Mouse (Mus musculus) liver, embryonic 16.5 days (tissue): ENCODE measurements around the gene Slc39a1. TPM values are rescaled to one million over a fixed set of nuclear protein-coding genes. Genes with fewer than 3 reads are reported as not detected.

ENCODE experiments used
- ATAC-seq: fragments of 200-750 bp; cut with Nextera tagmentation; 2 replicates; pipeline ENCODE4 v1.8.0; 2017; ENCODE audit warnings: low read depth, mild to moderate bottlenecking, moderate number of reproducible peaks, moderate library complexity
- H3K27ac ChIP-seq: fragments of 300-500 bp; sonication (generic); 2 replicates; pipeline ENCODE4 v1.5.1; 2014; ENCODE audit warnings: mild to moderate bottlenecking, low read length
- H3K27me3 ChIP-seq: fragments of 300-500 bp; sonication (generic); 2 replicates; pipeline ENCODE4 v1.6.1; 2014; ENCODE audit warnings: low read depth, low read length, mixed read lengths; ENCODE audit not compliant: control insufficient read depth, insufficient read depth
- H3K36me3 ChIP-seq: fragments of 300-500 bp; sonication (generic); 2 replicates; pipeline ENCODE4 v1.6.1; 2014; ENCODE audit warnings: mild to moderate bottlenecking; ENCODE audit not compliant: control insufficient read depth, insufficient read depth
- H3K4me1 ChIP-seq: fragments of 300-500 bp; sonication (generic); 2 replicates; pipeline ENCODE4 v1.6.1; 2014; ENCODE audit warnings: low read depth, low read length, mixed read lengths; ENCODE audit not compliant: control insufficient read depth
- H3K4me2 ChIP-seq: fragments of 300-500 bp; sonication (generic); 2 replicates; pipeline ENCODE4 v1.6.1; 2014; ENCODE audit warnings: low read depth, low read length, mixed read lengths
- H3K4me3 ChIP-seq: fragments of 300-500 bp; sonication (generic); 2 replicates; pipeline ENCODE4 v1.5.1; 2014; ENCODE audit warnings: low read depth, mild to moderate bottlenecking, low read length
- H3K9ac ChIP-seq: fragments of 300-500 bp; sonication (generic); 2 replicates; pipeline ENCODE4 v1.6.1; 2014; ENCODE audit warnings: low read depth, low read length
- H3K9me3 ChIP-seq: fragments of 300-500 bp; sonication (generic); replicated peaks from 2 replicates; pipeline ENCODE4 v1.6.1; 2016; ENCODE audit warnings: low read length; ENCODE audit not compliant: control insufficient read depth
- WGBS: fragments of 180-500 bp; shearing (Covaris S2); extraction: QIAGEN DNeasy Blood & Tissue Kit; methylation state at CpG from one replicate; pipeline ENCODE4 v1.1.7; 2014; ENCODE audit not compliant: insufficient replicate concordance; 5-methylcytosine and 5-hydroxymethylcytosine counted together
- polyA plus RNA-seq: library from polyadenylated mRNA; unstranded; fragments of >200 nt; fragmentation: Nextera tagmentation; extraction: Ambion mirVana; gene quantifications from 2 replicates; pipeline ENCODE4 v1.2.1, GENCODE M21; 2015

Slc39a1 gene
- polyA plus RNA-seq, 1 experiment from 2014 or later: 33.5 TPM

GRCm38 (mm10) chr3:90256731-90257530 lies 9.0 kb downstream of the Slc39a1 start:
- peaks cover 7% of the 10 kb centered on the region for H3K4me1 ChIP-seq
- H3K27me3 ChIP-seq: no peaks in the 10 kb centered on the region
- H3K9ac ChIP-seq: no peak overlapping the region
- no peak for ATAC-seq
- WGBS: 77% methylated on average over 19 of the region's 19 CpGs
- no peak overlapping the region for H3K27ac ChIP-seq
- H3K4me3 ChIP-seq: no peak overlapping the region
- H3K36me3 ChIP-seq: peaks cover 5% of the 10 kb centered on the region
- no peaks in the 10 kb centered on the region for H3K9me3 ChIP-seq
- no peak overlapping the region for H3K4me2 ChIP-seq

GRCm38 (mm10) chr3:90258521-90258920 lies 10.5 kb downstream of the Slc39a1 start:
- Histone ChIP-seq H3K4me1 (peaks cover 7% of the 10 kb centered on the region), H3K9me3 (no peaks in the 10 kb centered on the region), H3K4me2 (no peak overlapping the region), H3K27me3 (no peaks in the 10 kb centered on the region), H3K36me3 (peaks cover 5% of the 10 kb centered on the region), H3K9ac (no peak overlapping the region), H3K27ac (peak overlapping the region; percentile 1; the same call in 1 of the 2 replicates), H3K4me3 (no peak overlapping the region)
- ATAC-seq: peak; percentile 9; the same call in 1 of the 2 replicates
- 68% methylated on average over 4 of the region's 4 CpGs for WGBS

- no peak overlapping the region for H3K27ac ChIP-seq
- no peaks in the 10 kb centered on the region for H3K27me3 ChIP-seq
- peaks cover 22% of the 10 kb centered on the region for H3K4me1 ChIP-seq
- H3K4me3 ChIP-seq: no peak overlapping the region
- ATAC-seq: no peak
- no peak overlapping the region for H3K4me2 ChIP-seq
- no peaks in the 10 kb centered on the region for H3K9me3 ChIP-seq
- peaks cover 5% of the 10 kb centered on the region for H3K36me3 ChIP-seq
- H3K9ac ChIP-seq: no peak overlapping the region
- 78% methylated on average over 5 of the region's 5 CpGs for WGBS
Observed at GRCm38 (mm10) chr3:90263121-90263771, 15.3 kb downstream of the Slc39a1 start.

GRCm38 (mm10) chr3:90264687-90265033 lies 16.7 kb downstream of the Slc39a1 start:
- H3K9me3 ChIP-seq: no peaks in the 10 kb centered on the region
- H3K9ac ChIP-seq: peak overlapping the region; percentile 78; the same call in 1 of the 2 replicates
- no peaks in the 10 kb centered on the region; the same call in none of the 2 replicates for H3K36me3 ChIP-seq
- H3K4me3 ChIP-seq: peak overlapping the region; percentile 81
- H3K27ac ChIP-seq: peak overlapping the region; percentile 92
- H3K27me3 ChIP-seq: no peaks in the 10 kb centered on the region
- ATAC-seq: no peak
- H3K4me2 ChIP-seq: peak overlapping the region; percentile 84
- 20% methylated on average over 10 of the region's 10 CpGs for WGBS
- peaks cover 26% of the 10 kb centered on the region for H3K4me1 ChIP-seq

GRCm38 (mm10) chr3:90265034-90265931 lies 17.3 kb downstream of the Slc39a1 start, which contains the start of gene Dennd4b:
TSS of gene Dennd4b (plus strand) at chr3:90265185.
- Histone ChIP-seq H3K4me3 (peak within 1 kb of the TSS; percentile 81), H3K9me3 (no peaks in the 10 kb centered on the region), H3K4me1 (peaks cover 26% of the 10 kb centered on the region), H3K36me3 (no peaks in the 10 kb centered on the region; the same call in none of the 2 replicates), H3K27me3 (no peaks in the 10 kb centered on the region), H3K9ac (peak within 1 kb of the TSS; percentile 78), H3K27ac (peak within 1 kb of the TSS; percentile 92), H3K4me2 (peak within 1 kb of the TSS; percentile 84)
- WGBS: under 1% methylated on average over 71 of the region's 87 CpGs
- ATAC-seq: peak; percentile 93

- Histone ChIP-seq H3K4me1 (peaks cover 26% of the 10 kb centered on the region), H3K36me3 (no peaks in the 10 kb centered on the region; the same call in 1 of the 2 replicates), H3K9me3 (no peaks in the 10 kb centered on the region), H3K27me3 (no peaks in the 10 kb centered on the region), H3K4me3 (peak overlapping the region; percentile 81), H3K4me2 (peak overlapping the region; percentile 84), H3K27ac (peak overlapping the region; percentile 92), H3K9ac (peak overlapping the region; percentile 78)
- WGBS: 6% methylated on average over 16 of the region's 16 CpGs
- ATAC-seq: peak; percentile 0; the same call in 1 of the 2 replicates
Observed at GRCm38 (mm10) chr3:90265932-90266741, 18.2 kb downstream of the Slc39a1 start.

GRCm38 (mm10) chr3:90266901-90267775 lies 19.2 kb downstream of the Slc39a1 start:
- no peak for ATAC-seq
- Histone ChIP-seq H3K4me1 (peaks cover 26% of the 10 kb centered on the region), H3K27me3 (no peaks in the 10 kb centered on the region), H3K4me3 (peak overlapping the region; percentile 81), H3K27ac (peak overlapping the region; percentile 92), H3K36me3 (no peaks in the 10 kb centered on the region; the same call in 1 of the 2 replicates), H3K4me2 (peak overlapping the region; percentile 84), H3K9ac (peak overlapping the region; percentile 78), H3K9me3 (no peaks in the 10 kb centered on the region)
- WGBS: 75% methylated on average over 20 of the region's 20 CpGs
